Mouse (Mus musculus): Measurements from ENCODE around the gene Sema5b.

The Sema5b gene

DNA sequence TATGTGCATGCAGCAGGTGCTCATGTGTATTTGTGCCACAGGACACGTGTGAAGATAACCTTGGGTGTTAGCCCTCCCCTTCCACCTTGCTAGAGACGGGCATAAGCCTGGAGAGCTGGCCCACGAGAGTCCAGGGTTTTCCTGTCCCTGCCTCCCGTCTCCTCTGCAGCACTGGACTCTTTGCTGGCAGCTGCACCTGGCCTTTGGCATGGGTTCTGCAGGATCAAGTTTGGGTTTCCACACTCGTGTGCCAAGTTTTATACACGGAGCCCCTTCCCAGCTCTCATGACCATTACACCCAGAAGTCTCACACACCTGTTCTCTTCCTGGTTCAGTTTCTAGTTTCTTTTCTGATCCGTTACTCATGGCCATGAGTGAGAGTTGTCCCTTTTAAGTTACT, 172.7 kb downstream of the Sema5b start:
- DNase-seq (ENCODE audit: low spot score), result no peak

Measured in adipocyte (in vitro differentiated cells).